10 mouse cellular contexts compared by ENCODE assay signal in the genomic region with DNA sequence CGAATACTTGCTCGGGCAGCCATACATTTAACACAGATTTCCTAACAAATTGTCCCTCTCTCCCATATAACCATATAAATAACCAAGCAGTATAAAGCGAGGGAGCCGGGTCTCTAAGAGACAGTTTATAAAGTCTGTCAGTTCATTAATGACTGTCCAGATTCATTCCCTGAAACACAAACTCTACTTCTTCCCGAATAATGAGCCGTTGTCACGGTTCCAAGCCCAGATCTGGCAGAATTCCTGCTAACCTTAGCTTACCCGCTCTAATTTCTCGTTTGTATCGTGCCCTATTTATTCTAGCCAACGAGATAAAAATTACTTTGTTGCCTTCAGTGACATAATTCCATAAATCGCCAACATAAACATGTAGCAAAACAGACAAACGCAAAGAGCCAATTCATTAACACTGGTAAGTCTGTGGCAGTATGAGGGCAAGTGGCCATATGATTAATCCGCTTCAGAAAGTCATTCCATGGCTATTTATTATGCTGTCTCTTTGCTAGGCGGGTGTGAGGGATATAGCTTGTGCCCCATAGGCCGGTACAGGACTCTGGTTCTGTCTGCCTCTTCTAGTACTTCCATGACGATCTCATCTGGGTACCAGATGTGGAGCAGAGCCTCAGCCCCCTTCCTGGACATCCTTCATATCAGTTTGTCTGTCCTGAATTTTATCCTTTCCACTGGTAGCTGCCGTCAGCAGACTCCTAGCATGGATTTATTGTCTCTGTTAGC. TPM values are rescaled to one million over a fixed set of nuclear protein-coding genes. Genes with fewer than 3 reads are reported as not detected.
DNase-seq lines count a peak whose midpoint lies in the region; ATAC-seq lines count a peak whose summit lies in the region.
"Had no signal": no experiment of that assay in that cellular context is flagged by ENCODE, and none has a peak within 500 bp of the region (broad histone marks: within the 10 kb centered on the region; RNA-seq: fewer than 3 reads in every experiment).

No protein-coding gene starts in this region.

- peak; percentile 67 for ATAC-seq in forebrain, embryonic 14.5 days
- ATAC-seq in forebrain, embryonic 12.5 days (ENCODE audit: low FRiP score): no peak

- no peaks in the 10 kb centered on the region for H3K9me3 ChIP-seq in forebrain, embryonic 14.5 days (replicated peaks; ENCODE audit: control insufficient read depth, low read length)
- no peaks in the 10 kb centered on the region for H3K9me3 ChIP-seq in forebrain, embryonic 12.5 days
- H3K9me3 ChIP-seq: midbrain, embryonic 10.5 days had no signal

- H3K36me3 ChIP-seq in forebrain, embryonic 14.5 days (ENCODE audit: control insufficient read depth, insufficient read depth, low read length): peaks cover 51% of the 10 kb centered on the region
- H3K36me3 ChIP-seq in forebrain, embryonic 12.5 days (replicated peaks): peaks cover 66% of the 10 kb centered on the region

- H3K4me3 ChIP-seq in forebrain, embryonic 14.5 days (ENCODE audit: low read depth, low read length): no peak overlapping the region
- H3K4me3 ChIP-seq in forebrain, embryonic 12.5 days (replicated peaks): no peak overlapping the region
- H3K4me3 ChIP-seq: midbrain, embryonic 10.5 days had no signal

- H3K4me1 ChIP-seq in forebrain, embryonic 14.5 days (ENCODE audit: control insufficient read depth, insufficient read depth, low read length): 0 out of 2 replicates have a peak, but pooled peaks cover 4% of the 10 kb centered on the region
- no peaks in the 10 kb centered on the region for H3K4me1 ChIP-seq in forebrain, embryonic 12.5 days
- H3K4me1 ChIP-seq: midbrain, embryonic 10.5 days had no signal

- H3K27ac ChIP-seq in forebrain, embryonic 14.5 days (ENCODE audit: low read depth, low read length): no peak overlapping the region
- no peak overlapping the region for H3K27ac ChIP-seq in forebrain, embryonic 12.5 days
- H3K27ac ChIP-seq: midbrain, embryonic 10.5 days had no signal

- no peak overlapping the region for H3K9ac ChIP-seq in forebrain, embryonic 14.5 days (ENCODE audit: low read length)
- no peak overlapping the region for H3K9ac ChIP-seq in forebrain, embryonic 12.5 days

- no peak overlapping the region for H3K4me2 ChIP-seq in forebrain, embryonic 14.5 days (ENCODE audit: low read length)
- H3K4me2 ChIP-seq in forebrain, embryonic 12.5 days: no peak overlapping the region

- no peaks in the 10 kb centered on the region for H3K27me3 ChIP-seq in forebrain, embryonic 14.5 days (replicated peaks; ENCODE audit: control insufficient read depth, insufficient read depth, low read length)
- no peaks in the 10 kb centered on the region for H3K27me3 ChIP-seq in forebrain, embryonic 12.5 days

- 51% methylated on average over 18 of the region's 18 CpGs for WGBS in forebrain, embryonic 14.5 days
- 84% methylated on average over 18 of the region's 18 CpGs for WGBS in forebrain, embryonic 12.5 days

- peak; percentile 68 for DNase-seq in forebrain, embryonic 14.5 days (ENCODE audit: low spot score)
- DNase-seq in layer of hippocampus, postnatal 10 days (ENCODE audit: low spot score in 2 of 2): peak; percentile 73 to 79
- DNase-seq in layer of hippocampus, postnatal 36 days: no peak
- peak; percentile 76 to 77 for DNase-seq in right cerebral cortex, postnatal 10 days (ENCODE audit: low spot score in 2 of 2)
- DNase-seq in right cerebral cortex, adult 18-20 months: no peak
- DNase-seq in retina, postnatal 1 day: peak; percentile 44
- no peak for DNase-seq in T-cell, adult 2 months (ENCODE audit: low spot score)
- DNase-seq: thymus, postnatal 4 days had no signal

RNA-seq across cellular contexts. Expression of gene Drosha, which starts 51.0 kb away (rescaled TPM):
- 50.2 and 60.4 TPM in 2 replicates for polyA plus RNA-seq in forebrain, embryonic 14.5 days (2014; fragmentation: Nextera tagmentation; extraction: Ambion mirVana)
- polyA plus RNA-seq in forebrain, embryonic 12.5 days (2016; fragmentation: Nextera tagmentation; extraction: Ambion mirVana): 73.9 and 81.9 TPM in 2 replicates
- total RNA-seq in layer of hippocampus, postnatal 10 days (2021): 10 to 100 TPM; 91.1 to 93.5 TPM
- 10 to 100 TPM; 84.6 to 85.6 TPM for total RNA-seq in layer of hippocampus, postnatal 36 days (2021)

RNA-seq across cellular contexts. Expression of gene 6030458C11Rik, which starts 51.2 kb away (rescaled TPM):
- polyA plus RNA-seq in forebrain, embryonic 14.5 days (2014; fragmentation: Nextera tagmentation; extraction: Ambion mirVana): 13.2 and 17.1 TPM in 2 replicates
- 34.9 and 38.3 TPM in 2 replicates for polyA plus RNA-seq in forebrain, embryonic 12.5 days (2016; fragmentation: Nextera tagmentation; extraction: Ambion mirVana)
- 10 to 100 TPM; 22.1 to 25.1 TPM for total RNA-seq in layer of hippocampus, postnatal 10 days (2021)
- total RNA-seq in layer of hippocampus, postnatal 36 days (2021): 10 to 100 TPM; 26.7 to 31.5 TPM

Comparison
In these comparisons a context has a peak if more than half of its experiments do, and no peak if none do; other contexts are left out.
1. DNase-seq: peak in forebrain, embryonic 14.5 days (single experiment), layer of hippocampus, postnatal 10 days (2 of 2), right cerebral cortex, postnatal 10 days (2 of 2) and retina, postnatal 1 day (single experiment); none in layer of hippocampus, postnatal 36 days (0 of 2), right cerebral cortex, adult 18-20 months (single experiment) and T-cell, adult 2 months (single experiment).